Mouse (Mus musculus) adrenal gland, adult 2 months (tissue): ENCODE measurements around the gene Ada. TPM values are rescaled to one million over a fixed set of nuclear protein-coding genes. Genes with fewer than 3 reads are reported as not detected.
"Not testable (repeated sequence)": the region's sequence is repeated elsewhere in the genome, so short reads cannot be mapped to it uniquely, and the experiment has no call there.

Experiments used
- DNase-seq: peaks from one replicate; pipeline ENCODE4 v3.0.0; 2021
- polyA plus RNA-seq: library from polyadenylated mRNA; depleted of rRNA; stranded (reverse); fragments of >200 nt; gene quantifications from 2 replicates; pipeline ENCODE4 v1.2.3, GENCODE M21; 2012; rRNA removed
- total RNA-seq, 2 experiments: library from RNA; stranded (reverse); gene quantifications; 2 replicates each; pipeline ENCODE4 v1.2.3; 2021

Ada gene
- total and polyA plus RNA-seq, 3 experiments = 0.65 to 5.5 (median 4.1) TPM

- DNase-seq = peak; percentile 19
Observed at GRCm38 (mm10) chr2:163697764-163698480, 52.1 kb downstream of the Ada start.

- no peak for DNase-seq
Observed at GRCm38 (mm10) chr2:163696763-163697162, 53.3 kb downstream of the Ada start.

GRCm38 (mm10) chr2:163693716-163694314 is 56.2 kb downstream of the Ada start:
- peak; percentile 43 for DNase-seq

- DNase-seq = no peak
Observed at GRCm38 (mm10) chr2:163692873-163693612, 57.0 kb downstream of the Ada start.

GRCm38 (mm10) chr2:163691846-163692605 is 58.0 kb downstream of the Ada start:
- no peak for DNase-seq

- no peak for DNase-seq
Observed at GRCm38 (mm10) chr2:163690409-163691304, 59.4 kb downstream of the Ada start.

GRCm38 (mm10) chr2:163689771-163690170 is 60.3 kb downstream of the Ada start:
- DNase-seq = no peak

- not testable (repeated sequence) for DNase-seq
Observed at GRCm38 (mm10) chr2:163688377-163688776, 61.7 kb downstream of the Ada start.

- peak; percentile 56 for DNase-seq
Observed at GRCm38 (mm10) chr2:163686886-163687285, 63.2 kb downstream of the Ada start.

GRCm38 (mm10) chr2:163686233-163686632 is 63.8 kb downstream of the Ada start:
- DNase-seq = no peak

- peak; percentile 55 for DNase-seq
Observed at GRCm38 (mm10) chr2:163685761-163686200, 64.3 kb downstream of the Ada start.

- no peak for DNase-seq
Observed at GRCm38 (mm10) chr2:163685287-163685686, 64.8 kb downstream of the Ada start.

GRCm38 (mm10) chr2:163682344-163682743 is 67.7 kb downstream of the Ada start:
- no peak for DNase-seq

GRCm38 (mm10) chr2:163676745-163677144 is 73.3 kb downstream of the Ada start:
- no peak for DNase-seq

Other genes with a start within 250 kb of the Ada start
- 1 to 10 TPM in 1 of 2 experiments, under 1 TPM in 1; 0.14 to 1.1 TPM for gene Hnf4a, start 243.4 kb downstream of the Ada start, total RNA-seq
- gene Hnf4a, start 243.4 kb downstream of the Ada start, polyA plus RNA-seq = 0.15 TPM in 1 of 2 replicates, not detected in the other
- 10 to 100 TPM; 25.6 to 27.0 TPM for gene Ttpal, start 147.9 kb downstream of the Ada start, total RNA-seq
- 27.3 and 32.3 TPM in 2 replicates for gene Ttpal, start 147.9 kb downstream of the Ada start, polyA plus RNA-seq
- 100 to 1,000 TPM; 482 to 621 TPM for gene Serinc3, start 105.1 kb downstream of the Ada start, total RNA-seq
- 402 and 442 TPM in 2 replicates for gene Serinc3, start 105.1 kb downstream of the Ada start, polyA plus RNA-seq
- gene Pkig, start 91.9 kb downstream of the Ada start, total RNA-seq = 10 to 100 TPM; 37.1 to 49.1 TPM
- 146 and 147 TPM in 2 replicates for gene Pkig, start 91.9 kb downstream of the Ada start, polyA plus RNA-seq
- 1 to 10 TPM in 1 of 2 experiments, under 1 TPM in 1; 0.20 to 1.8 TPM for gene Ccn5, start 70.6 kb upstream of the Ada start, total RNA-seq
- gene Ccn5, start 70.6 kb upstream of the Ada start, polyA plus RNA-seq = 1.2 and 1.9 TPM in 2 replicates
- not detected for gene Kcnk15, start 103.4 kb upstream of the Ada start, total RNA-seq
- gene Kcnk15, start 103.4 kb upstream of the Ada start, polyA plus RNA-seq = 0.19 TPM in 1 of 2 replicates, not detected in the other
- gene Rims4, start 168.4 kb upstream of the Ada start, total RNA-seq = 100 to 1,000 TPM in 1 of 2 experiments, 10 to 100 TPM in 1; 89.5 to 154 TPM
- 36.4 and 60.2 TPM in 2 replicates for gene Rims4, start 168.4 kb upstream of the Ada start, polyA plus RNA-seq
- gene Ywhab, start 244.7 kb upstream of the Ada start, total RNA-seq = 100 to 1,000 TPM; 260 to 298 TPM
- 66.5 and 75.4 TPM in 2 replicates for gene Ywhab, start 244.7 kb upstream of the Ada start, polyA plus RNA-seq